Mouse (Mus musculus): ENCODE measurements around the gene Kcnv2.

DNA sequence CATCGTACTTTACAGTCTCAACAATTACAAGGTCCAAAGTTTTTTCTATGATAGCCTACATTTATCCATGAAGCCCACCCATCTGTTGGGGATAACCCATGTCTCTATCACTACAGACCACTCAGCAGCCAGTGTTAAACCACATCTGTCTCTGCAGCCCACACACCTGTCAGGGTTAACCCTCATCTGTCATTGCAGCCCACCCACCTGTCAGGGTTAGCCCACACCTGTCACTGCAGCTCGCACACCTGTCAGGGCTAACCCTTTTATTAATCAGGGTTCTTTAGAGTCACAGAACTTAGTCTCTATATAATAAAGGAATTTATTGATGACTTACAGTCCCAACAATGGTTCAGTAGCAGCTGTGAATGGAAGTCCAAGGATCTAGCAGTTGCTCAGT is 43.2 kb upstream of the Kcnv2 start:
- TF ChIP-seq POLR2A (IDR thresholded peaks at IDR 0.05; ENCODE audit: control insufficient read depth, extremely low read depth, insufficient read depth, low read length, poor library complexity) (no peak), CTCF (IDR thresholded peaks at IDR 0.05; ENCODE audit: borderline replicate concordance, control insufficient read depth, extremely low read depth, insufficient read depth, low read length, poor library complexity) (no peak)
